Comparison of ENCODE assay signal across 8 mouse cellular contexts in genomic region chr3:51340552-51341267, GRCm38 (mm10). TPM values are rescaled to one million over a fixed set of nuclear protein-coding genes. Genes with fewer than 3 reads are reported as not detected.
A peak's percentile ranks its signal among the peaks of the same experiment; 100 is the strongest.
DNase-seq lines count a peak whose midpoint lies in the region; ATAC-seq and TF ChIP-seq lines count a peak whose summit lies in the region.

Elf2 (minus strand) TSS chr3:51340663.

- no peaks in the 10 kb centered on the region for H3K9me3 ChIP-seq in heart, embryonic 10.5 days
- H3K9me3 ChIP-seq in kidney, embryonic 15.5 days (replicated peaks): no peaks in the 10 kb centered on the region

- no peaks in the 10 kb centered on the region for H3K36me3 ChIP-seq in heart, embryonic 10.5 days
- H3K36me3 ChIP-seq in kidney, embryonic 15.5 days: no peaks in the 10 kb centered on the region
- H3K36me3 ChIP-seq in liver, adult 2 months (ENCODE audit: control insufficient read depth, insufficient read depth, low read length): no peaks in the 10 kb centered on the region

- H3K4me3 ChIP-seq in embryonic fibroblast, embryonic 13.5 days (ENCODE audit: insufficient read depth, low read length): peak within 1 kb of the TSS; percentile 85
- H3K4me3 ChIP-seq in heart, embryonic 10.5 days: peak within 1 kb of the TSS; percentile 99
- H3K4me3 ChIP-seq in kidney, embryonic 15.5 days (replicated peaks): peak within 1 kb of the TSS; percentile 95
- H3K4me3 ChIP-seq in liver, adult 2 months (ENCODE audit: insufficient read depth, low read depth, low read length): peak within 1 kb of the TSS; percentile 90

- H3K27me3 ChIP-seq in heart, embryonic 10.5 days (ENCODE audit: insufficient read depth, poor library complexity, severe bottlenecking): no peaks in the 10 kb centered on the region
- no peaks in the 10 kb centered on the region for H3K27me3 ChIP-seq in kidney, embryonic 15.5 days
- no peaks in the 10 kb centered on the region for H3K27me3 ChIP-seq in liver, adult 2 months (ENCODE audit: control insufficient read depth, insufficient read depth, low read length)

- H3K4me2 ChIP-seq in kidney, embryonic 15.5 days: peak within 1 kb of the TSS; percentile 95

- peak; percentile 88 to 89 for DNase-seq in B cell, adult 2 months
- DNase-seq in brain, adult 2 months (ENCODE audit: low read depth, low spot score): peak; percentile 93
- peak; percentile 96 for DNase-seq in heart, embryonic 10.5 days (ENCODE audit: low spot score)
- peak; percentile 69 for DNase-seq in liver, adult 2 months (ENCODE audit: extremely low read depth, low read depth, low spot score)
- DNase-seq in spleen, postnatal 36 days (ENCODE audit: low spot score in 2 of 2): peak; percentile 87

- ATAC-seq in kidney, embryonic 15.5 days (replicated peaks; ENCODE audit: low FRiP score): peak; percentile 84
- ATAC-seq in monocyte, adult 5-6 weeks (replicated peaks; ENCODE audit: insufficient number of reproducible peaks, low FRiP score, low TSS enrichment, poor library complexity, severe bottlenecking): peak; percentile 65

- no peaks in the 10 kb centered on the region for H3K4me1 ChIP-seq in embryonic fibroblast, embryonic 13.5 days (ENCODE audit: control insufficient read depth, insufficient read depth, low read length)
- peaks cover 6% of the 10 kb centered on the region for H3K4me1 ChIP-seq in heart, embryonic 10.5 days
- peaks cover 13% of the 10 kb centered on the region for H3K4me1 ChIP-seq in kidney, embryonic 15.5 days
- H3K4me1 ChIP-seq in liver, adult 2 months (ENCODE audit: control insufficient read depth, insufficient read depth, low read length): peaks cover 6% of the 10 kb centered on the region; the same call in 1 of the 2 replicates

- peak within 1 kb of the TSS; percentile 88 for H3K27ac ChIP-seq in embryonic fibroblast, embryonic 13.5 days (ENCODE audit: insufficient read depth, low read length)
- peak within 1 kb of the TSS; percentile 100 for H3K27ac ChIP-seq in heart, embryonic 10.5 days
- H3K27ac ChIP-seq in kidney, embryonic 15.5 days: peak within 1 kb of the TSS; percentile 97
- peak within 1 kb of the TSS; percentile 94 for H3K27ac ChIP-seq in liver, adult 2 months (replicated peaks; ENCODE audit: insufficient read depth, low read depth, low read length)

- H3K9ac ChIP-seq in kidney, embryonic 15.5 days: peak within 1 kb of the TSS; percentile 86
- H3K9ac ChIP-seq in liver, adult 2 months (ENCODE audit: low read depth, low read length): peak within 1 kb of the TSS; percentile 99

- WGBS in heart, embryonic 10.5 days: under 1% methylated on average over 67 of the region's 87 CpGs
- WGBS in kidney, embryonic 15.5 days: under 1% methylated on average over 45 of the region's 87 CpGs
- WGBS in liver, adult 2 months: under 1% methylated on average over 61 of the region's 87 CpGs

- TF ChIP-seq POLR2A in embryonic fibroblast, embryonic 13.5 days (IDR thresholded peaks at IDR 0.05; ENCODE audit: low read depth, low read length): peak; percentile 56
- peak; percentile 65 for TF ChIP-seq POLR2A in liver, adult 2 months (IDR thresholded peaks at IDR 0.05; ENCODE audit: extremely low read depth, insufficient read depth, low read length)

- no peak for TF ChIP-seq CTCF in embryonic fibroblast, embryonic 13.5 days (IDR thresholded peaks at IDR 0.05; ENCODE audit: borderline replicate concordance, insufficient read depth, low read length)
- TF ChIP-seq CTCF in liver, adult 2 months (IDR thresholded peaks at IDR 0.05; ENCODE audit: low read depth, low read length): no peak

- peaks cover 16% of the 10 kb centered on the region; the same call in 1 of the 2 replicates for H3K79me2 ChIP-seq in liver, adult 2 months (ENCODE audit: control insufficient read depth, insufficient read depth, low read length)

RNA-seq across cellular contexts. Expression of gene Elf2, which starts in this region (rescaled TPM):
- 39.5 and 53.4 TPM in 2 replicates for polyA plus RNA-seq in embryonic fibroblast, embryonic 13.5 days (2011; ENCODE audit: insufficient read length, low read depth, missing spikeins)
- polyA plus RNA-seq in heart, embryonic 10.5 days (2016; fragmentation: Nextera tagmentation; extraction: Ambion mirVana): 40.1 and 43.5 TPM in 2 replicates
- 58.2 and 73.7 TPM in 2 replicates for polyA plus RNA-seq in kidney, embryonic 15.5 days (2015; fragmentation: Nextera tagmentation; extraction: Ambion mirVana)
- total RNA-seq in liver, adult 2 months (2014; rRNA removed): 22.1 and 23.8 TPM in 2 replicates
- polyA plus RNA-seq in liver, adult 2 months (2012; rRNA removed): 13.8 and 14.0 TPM in 2 replicates
- total RNA-seq in monocyte, adult 5-6 weeks (2017): 183 to 185 TPM (median 183 TPM) in 3 replicates

Comparison
In these comparisons a context has a peak if more than half of its experiments do, and no peak if none do; other contexts are left out.
1. Peak in every context shown above with its lines: DNase-seq, ATAC-seq, H3K4me3 ChIP-seq and H3K27ac ChIP-seq.